Mouse (Mus musculus): ENCODE results near the gene Plxnb1.
"Not testable (repeated sequence)": the region's sequence is repeated elsewhere in the genome, so short reads cannot be mapped to it uniquely, and the experiment has no call there.

Plxnb1 gene

GRCm38 (mm10) chr9:109104083-109104482 lies 8.9 kb downstream of the Plxnb1 start:
- no peak for DNase-seq

- DNase-seq = no peak
These were observed 9.8 kb downstream of the Plxnb1 start for GRCm38 (mm10) chr9:109105011-109105410.

- no peak for DNase-seq
These were observed 10.5 kb downstream of the Plxnb1 start for GRCm38 (mm10) chr9:109105648-109106047.

- DNase-seq = no peak
These were observed 12.2 kb downstream of the Plxnb1 start for GRCm38 (mm10) chr9:109107341-109107740.

- no peak for DNase-seq
These were observed 15.1 kb downstream of the Plxnb1 start for GRCm38 (mm10) chr9:109110240-109110639.

GRCm38 (mm10) chr9:109111101-109111500 lies 15.9 kb downstream of the Plxnb1 start:
- no peak for DNase-seq

GRCm38 (mm10) chr9:109111591-109111990 lies 16.4 kb downstream of the Plxnb1 start:
- no peak for DNase-seq

GRCm38 (mm10) chr9:109113331-109113730 lies 18.1 kb downstream of the Plxnb1 start:
- DNase-seq = no peak

- DNase-seq = no peak
These were observed 19.1 kb downstream of the Plxnb1 start for GRCm38 (mm10) chr9:109114276-109114675.

- no peak for DNase-seq
These were observed 19.7 kb downstream of the Plxnb1 start for GRCm38 (mm10) chr9:109114871-109115270.

GRCm38 (mm10) chr9:109116205-109116604 lies 21.0 kb downstream of the Plxnb1 start:
- no peak for DNase-seq

GRCm38 (mm10) chr9:109118106-109118505 lies 22.9 kb downstream of the Plxnb1 start:
- DNase-seq = no peak

GRCm38 (mm10) chr9:109119571-109119970 lies 24.4 kb downstream of the Plxnb1 start:
- no peak for DNase-seq

- no peak for DNase-seq
These were observed 25.8 kb downstream of the Plxnb1 start for GRCm38 (mm10) chr9:109120956-109121355.

GRCm38 (mm10) chr9:109122553-109123085 lies 27.4 kb downstream of the Plxnb1 start:
- peak; percentile 26 for DNase-seq

- DNase-seq = no peak
These were observed 28.1 kb downstream of the Plxnb1 start for GRCm38 (mm10) chr9:109123266-109123665.

GRCm38 (mm10) chr9:109124164-109124563 lies 29.0 kb downstream of the Plxnb1 start:
- no peak for DNase-seq

- DNase-seq = no peak
These were observed 29.9 kb downstream of the Plxnb1 start for GRCm38 (mm10) chr9:109125043-109125442.

- no peak for DNase-seq
These were observed 30.3 kb downstream of the Plxnb1 start for GRCm38 (mm10) chr9:109125481-109125880.

GRCm38 (mm10) chr9:109127076-109127475 lies 31.9 kb downstream of the Plxnb1 start:
- DNase-seq = no peak

GRCm38 (mm10) chr9:109128211-109128610 lies 33.0 kb downstream of the Plxnb1 start:
- DNase-seq = no peak

- DNase-seq = no peak
These were observed 34.9 kb downstream of the Plxnb1 start for GRCm38 (mm10) chr9:109130076-109130475.

GRCm38 (mm10) chr9:109140414-109140813 lies 45.2 kb downstream of the Plxnb1 start:
- not testable (repeated sequence) for DNase-seq

GRCm38 (mm10) chr9:109161941-109162340 lies 66.8 kb downstream of the Plxnb1 start, which contains the start of gene Fbxw21:
Gene Fbxw21 (minus strand): TSS chr9:109162041.
- no peak for DNase-seq

GRCm38 (mm10) chr9:109167316-109167715 lies 72.1 kb downstream of the Plxnb1 start:
- DNase-seq = no peak
